Mouse (Mus musculus) hindbrain, postnatal 0 days (tissue): ENCODE results near the gene Map10. TPM values are rescaled to one million over a fixed set of nuclear protein-coding genes. Genes with fewer than 3 reads are reported as not detected.
A peak's percentile ranks its signal among the peaks of the same experiment; 100 is the strongest.

Experiments
- ATAC-seq: fragments of 200-750 bp; cut with Nextera tagmentation; 2 replicates; pipeline ENCODE4 v1.8.0; 2017; ENCODE audit warnings: mild to moderate bottlenecking, moderate TSS enrichment, moderate library complexity
- DNase-seq: peaks from one replicate; pipeline ENCODE4 v3.0.0-alpha.2; 2015; ENCODE audit warnings: low spot score
- H3K27ac ChIP-seq: fragments of 300-500 bp; sonication (generic); 2 replicates; pipeline ENCODE4 v1.5.1; 2014; ENCODE audit warnings: mild to moderate bottlenecking
- H3K27me3 ChIP-seq: fragments of 300-500 bp; sonication (generic); 2 replicates; pipeline ENCODE4 v1.6.1; 2014; ENCODE audit warnings: low read length, mixed read lengths; ENCODE audit not compliant: insufficient read depth
- H3K36me3 ChIP-seq: fragments of 300-500 bp; sonication (generic); 2 replicates; pipeline ENCODE4 v1.6.1; 2014; ENCODE audit warnings: low read length, mixed read lengths; ENCODE audit not compliant: insufficient read depth
- H3K4me1 ChIP-seq: fragments of 300-500 bp; sonication (generic); 2 replicates; pipeline ENCODE4 v1.6.1; 2014; ENCODE audit warnings: antibody characterized with exemption, low read length, mixed read lengths; ENCODE audit not compliant: insufficient read depth
- H3K4me2 ChIP-seq: fragments of 300-500 bp; sonication (generic); 2 replicates; pipeline ENCODE4 v1.6.1; 2014; ENCODE audit warnings: low read depth, mild to moderate bottlenecking, low read length, moderate library complexity, mixed read lengths
- H3K4me3 ChIP-seq: fragments of 300-500 bp; sonication (generic); 2 replicates; pipeline ENCODE4 v1.5.1; 2014; ENCODE audit warnings: low read length
- H3K9ac ChIP-seq: fragments of 300-500 bp; sonication (generic); replicated peaks from 2 replicates; pipeline ENCODE4 v1.6.1; 2014; ENCODE audit warnings: mild to moderate bottlenecking, low read length, moderate library complexity, mixed read lengths
- H3K9me3 ChIP-seq: fragments of 300-500 bp; sonication (generic); 2 replicates; pipeline ENCODE4 v1.6.1; 2016; ENCODE audit warnings: low read length, mixed read lengths
- CTCF ChIP-seq: IDR thresholded peaks from 2 replicates; pipeline ENCODE4 v1.5.1; 2016; ENCODE audit warnings: antibody characterized with exemption, control low read depth, low read depth
- WGBS: fragments of 180-500 bp; shearing (Covaris S2); extraction: QIAGEN DNeasy Blood & Tissue Kit; methylation state at CpG from one replicate; pipeline ENCODE4 v1.1.7; 2014; 5-methylcytosine and 5-hydroxymethylcytosine counted together
- polyA plus RNA-seq: library from polyadenylated mRNA; unstranded; fragments of >200 nt; fragmentation: Nextera tagmentation; extraction: Ambion mirVana; gene quantifications from 2 replicates; pipeline ENCODE4 v1.2.1, GENCODE M21; 2015
- total RNA-seq: library from RNA; depleted of rRNA; stranded (reverse); fragments of >200 nt; gene quantifications from 2 replicates; pipeline ENCODE4 v1.2.3, GENCODE M21; 2014

Gene Map10
- total and polyA plus RNA-seq, 2 experiments from 2014 or later = 5.5 to 9.7 TPM

- 83% methylated on average over 14 of the region's 14 CpGs for WGBS
- no peaks in the 10 kb centered on the region for H3K36me3 ChIP-seq
- H3K4me3 ChIP-seq = peak overlapping the region; percentile 49; the same call in 1 of the 2 replicates
- H3K27ac ChIP-seq = 0 out of 2 replicates have a peak overlapping the region, but pooled peaks have one; percentile 38
- peak overlapping the region; percentile 78 for H3K4me2 ChIP-seq
- H3K27me3 ChIP-seq = no peaks in the 10 kb centered on the region
- TF ChIP-seq CTCF = peak; percentile 40
- H3K9ac ChIP-seq = no peak overlapping the region
- peak; percentile 54 for ATAC-seq
- H3K9me3 ChIP-seq = peaks cover 12% of the 10 kb centered on the region; the same call in 1 of the 2 replicates
- H3K4me1 ChIP-seq = peaks cover 5% of the 10 kb centered on the region
- no peak for DNase-seq
Measured at GRCm38 (mm10) chr8:125669159-125669699, 389 bp upstream of the Map10 start.

- no peak for DNase-seq
- H3K27ac ChIP-seq = no peak overlapping the region
- peaks cover 12% of the 10 kb centered on the region; the same call in 1 of the 2 replicates for H3K9me3 ChIP-seq
- no peak overlapping the region for H3K9ac ChIP-seq
- no peak for TF ChIP-seq CTCF
- WGBS = 91% methylated on average over 6 of the region's 6 CpGs
- peak overlapping the region; percentile 78 for H3K4me2 ChIP-seq
- peaks cover 5% of the 10 kb centered on the region for H3K4me1 ChIP-seq
- H3K4me3 ChIP-seq = peak overlapping the region; percentile 49
- no peaks in the 10 kb centered on the region for H3K27me3 ChIP-seq
- ATAC-seq = peak; percentile 27
- no peaks in the 10 kb centered on the region for H3K36me3 ChIP-seq
Measured at GRCm38 (mm10) chr8:125670420-125670819, 802 bp downstream of the Map10 start.

- no peak for TF ChIP-seq CTCF
- H3K9ac ChIP-seq = no peak overlapping the region
- over 99% methylated on average over 9 of the region's 9 CpGs for WGBS
- H3K27ac ChIP-seq = no peak overlapping the region
- no peak overlapping the region for H3K4me3 ChIP-seq
- no peak overlapping the region for H3K4me2 ChIP-seq
- no peaks in the 10 kb centered on the region for H3K36me3 ChIP-seq
- DNase-seq (no peak), ATAC-seq (no peak)
- H3K9me3 ChIP-seq = peaks cover 12% of the 10 kb centered on the region; the same call in 1 of the 2 replicates
- no peaks in the 10 kb centered on the region for H3K27me3 ChIP-seq
- peaks cover 5% of the 10 kb centered on the region for H3K4me1 ChIP-seq
Measured at GRCm38 (mm10) chr8:125670906-125671305, 1.3 kb downstream of the Map10 start.

GRCm38 (mm10) chr8:125671371-125671770 lies 1.8 kb downstream of the Map10 start:
- no peak for ATAC-seq
- Histone ChIP-seq H3K4me1 (peaks cover 5% of the 10 kb centered on the region; the same call in 1 of the 2 replicates), H3K27ac (no peak overlapping the region), H3K9me3 (peaks cover 12% of the 10 kb centered on the region; the same call in 1 of the 2 replicates), H3K27me3 (no peaks in the 10 kb centered on the region), H3K4me2 (no peak overlapping the region), H3K4me3 (no peak overlapping the region), H3K36me3 (no peaks in the 10 kb centered on the region), H3K9ac (no peak overlapping the region)
- DNase-seq = no peak
- TF ChIP-seq CTCF = no peak
- 97% methylated on average over 5 of the region's 5 CpGs for WGBS

- DNase-seq (no peak), ATAC-seq (no peak)
- Histone ChIP-seq H3K9ac (no peak overlapping the region), H3K27me3 (no peaks in the 10 kb centered on the region), H3K9me3 (peaks cover 10% of the 10 kb centered on the region; the same call in 1 of the 2 replicates), H3K27ac (no peak overlapping the region), H3K4me1 (no peaks in the 10 kb centered on the region), H3K4me2 (no peak overlapping the region), H3K4me3 (no peak overlapping the region), H3K36me3 (no peaks in the 10 kb centered on the region)
- WGBS = 73% methylated on average over 3 of the region's 3 CpGs
- TF ChIP-seq CTCF = no peak
Measured at GRCm38 (mm10) chr8:125675796-125676195, 6.2 kb downstream of the Map10 start.

GRCm38 (mm10) chr8:125677484-125677883 lies 7.9 kb downstream of the Map10 start:
- Histone ChIP-seq H3K27me3 (no peaks in the 10 kb centered on the region), H3K27ac (no peak overlapping the region), H3K36me3 (no peaks in the 10 kb centered on the region), H3K9ac (no peak overlapping the region), H3K4me2 (no peak overlapping the region), H3K4me3 (no peak overlapping the region), H3K4me1 (no peaks in the 10 kb centered on the region), H3K9me3 (no peaks in the 10 kb centered on the region)
- DNase-seq (no peak), ATAC-seq (no peak)
- WGBS = 96% methylated on average over 6 of the region's 6 CpGs
- no peak for TF ChIP-seq CTCF
